Mouse (Mus musculus): ENCODE data around the gene Klhdc9.

GRCm38 (mm10) chr1:171342262-171343207 lies 18.1 kb downstream of the Klhdc9 start:
- TF ChIP-seq GATA1 (IDR thresholded peaks at IDR 0.05; ENCODE audit: borderline replicate concordance, low read length) (no peak), FLI1 (IDR thresholded peaks at IDR 0.05; ENCODE audit: low read length) (no peak)

Measured in megakaryocyte, embryonic 14.5 days (primary cell).